Mouse (Mus musculus) gastrocnemius, adult 8-10 months (tissue): ENCODE results near the gene Atp6v0a1. TPM values are rescaled to one million over a fixed set of nuclear protein-coding genes. Genes with fewer than 3 reads are reported as not detected.

Source experiments
- DNase-seq, 2 experiments: peaks; one replicate each; pipeline ENCODE4 v3.0.0; 2022; ENCODE audit warnings: low spot score in 2 of 2
- total RNA-seq, 4 experiments: library from RNA; stranded (reverse); gene quantifications; 2 replicates each; pipeline ENCODE4 v1.2.4; 2022

The Atp6v0a1 gene
- total RNA-seq, 4 experiments from 2014 or later, result 62.0 to 79.8 (median 66.8) TPM

- no peak for DNase-seq
Measured at GRCm38 (mm10) chr11:101027121-101027520, 17.9 kb downstream of the Atp6v0a1 start.

GRCm38 (mm10) chr11:101029320-101029719 lies 20.1 kb downstream of the Atp6v0a1 start:
- no peak for DNase-seq

- DNase-seq, result no peak
Measured at GRCm38 (mm10) chr11:101030136-101030807, 21.0 kb downstream of the Atp6v0a1 start.

- DNase-seq, result no peak
Measured at GRCm38 (mm10) chr11:101030808-101031156, 21.5 kb downstream of the Atp6v0a1 start.

GRCm38 (mm10) chr11:101031470-101031869 lies 22.2 kb downstream of the Atp6v0a1 start:
- no peak for DNase-seq

GRCm38 (mm10) chr11:101033856-101034500 lies 24.7 kb downstream of the Atp6v0a1 start:
- no peak for DNase-seq

GRCm38 (mm10) chr11:101034614-101035327 lies 25.5 kb downstream of the Atp6v0a1 start:
- no peak for DNase-seq

- DNase-seq, result no peak
Measured at GRCm38 (mm10) chr11:101035328-101035695, 26.1 kb downstream of the Atp6v0a1 start.

GRCm38 (mm10) chr11:101037795-101038194 lies 28.5 kb downstream of the Atp6v0a1 start:
- no peak for DNase-seq

- no peak for DNase-seq
Measured at GRCm38 (mm10) chr11:101045826-101046225, 36.6 kb downstream of the Atp6v0a1 start.

- DNase-seq, result no peak
Measured at GRCm38 (mm10) chr11:101046440-101046839, 37.2 kb downstream of the Atp6v0a1 start.

- no peak for DNase-seq
Measured at GRCm38 (mm10) chr11:101047502-101047901, 38.2 kb downstream of the Atp6v0a1 start.

GRCm38 (mm10) chr11:101050359-101050758 lies 41.1 kb downstream of the Atp6v0a1 start:
- DNase-seq, result no peak

GRCm38 (mm10) chr11:101051051-101051493 lies 41.8 kb downstream of the Atp6v0a1 start:
- no peak for DNase-seq

GRCm38 (mm10) chr11:101051617-101052016 lies 42.4 kb downstream of the Atp6v0a1 start:
- no peak for DNase-seq

GRCm38 (mm10) chr11:101052751-101053473 lies 43.7 kb downstream of the Atp6v0a1 start:
- DNase-seq, result peak; percentile 71 to 74

GRCm38 (mm10) chr11:101053974-101054373 lies 44.7 kb downstream of the Atp6v0a1 start:
- no peak for DNase-seq

GRCm38 (mm10) chr11:101055418-101055817 lies 46.2 kb downstream of the Atp6v0a1 start:
- no peak for DNase-seq

- DNase-seq, result peak in 1 of 2 experiments; percentile 60
Measured at GRCm38 (mm10) chr11:101056885-101057284, 47.6 kb downstream of the Atp6v0a1 start.

- peak; percentile 78 to 83 for DNase-seq
Measured at GRCm38 (mm10) chr11:101057860-101058259, 48.6 kb downstream of the Atp6v0a1 start.

- no peak for DNase-seq
Measured at GRCm38 (mm10) chr11:101058726-101059125, 49.5 kb downstream of the Atp6v0a1 start.

GRCm38 (mm10) chr11:101059473-101059872 lies 50.2 kb downstream of the Atp6v0a1 start:
- no peak for DNase-seq
